Mouse (Mus musculus): ENCODE measurements around the gene Ddn.
"Not testable (repeated sequence)": the region's sequence is repeated elsewhere in the genome, so short reads cannot be mapped to it uniquely, and the experiment has no call there.

Ddn gene

GRCm38 (mm10) chr15:98831684-98832035 lies 22.4 kb upstream of the Ddn start:
- DNase-seq (ENCODE audit: low read depth): no peak

GRCm38 (mm10) chr15:98830736-98831683 lies 21.7 kb upstream of the Ddn start, which contains the start of gene Prkag1:
Gene Prkag1 (minus strand): TSS chr15:98831521.
- DNase-seq (ENCODE audit: low read depth): peak; percentile 98

GRCm38 (mm10) chr15:98827611-98828011 lies 18.3 kb upstream of the Ddn start:
- DNase-seq (ENCODE audit: low read depth): no peak

- peak; percentile 63 for DNase-seq (ENCODE audit: low read depth)
These were observed 14.1 kb upstream of the Ddn start for GRCm38 (mm10) chr15:98823434-98823833.

GRCm38 (mm10) chr15:98822147-98822546 lies 12.9 kb upstream of the Ddn start:
- no peak for DNase-seq (ENCODE audit: low read depth)

- DNase-seq (ENCODE audit: low read depth): peak; percentile 47
These were observed 12.1 kb upstream of the Ddn start for GRCm38 (mm10) chr15:98821403-98821802.

- DNase-seq (ENCODE audit: low read depth): no peak
These were observed 11.6 kb upstream of the Ddn start for GRCm38 (mm10) chr15:98820937-98821336.

- no peak for DNase-seq (ENCODE audit: low read depth)
These were observed 8.9 kb upstream of the Ddn start for GRCm38 (mm10) chr15:98818171-98818570.

- DNase-seq (ENCODE audit: low read depth): no peak
These were observed 3.6 kb upstream of the Ddn start for GRCm38 (mm10) chr15:98812741-98813424.

GRCm38 (mm10) chr15:98810212-98810611 lies 922 bp upstream of the Ddn start:
- DNase-seq (ENCODE audit: low read depth): not testable (repeated sequence)

- no peak for DNase-seq (ENCODE audit: low read depth)
These were observed 597 bp downstream of the Ddn start for GRCm38 (mm10) chr15:98808651-98809134.

GRCm38 (mm10) chr15:98807895-98808650 lies 1.2 kb downstream of the Ddn start:
- peak; percentile 79 for DNase-seq (ENCODE audit: low read depth)

GRCm38 (mm10) chr15:98806809-98807770 lies 2.2 kb downstream of the Ddn start:
- no peak for DNase-seq (ENCODE audit: low read depth)

GRCm38 (mm10) chr15:98806071-98806808 lies 3.0 kb downstream of the Ddn start:
- DNase-seq (ENCODE audit: low read depth): no peak

GRCm38 (mm10) chr15:98805324-98806040 lies 3.8 kb downstream of the Ddn start:
- DNase-seq (ENCODE audit: low read depth): peak; percentile 80

GRCm38 (mm10) chr15:98804054-98804453 lies 5.2 kb downstream of the Ddn start:
- peak; percentile 91 for DNase-seq (ENCODE audit: low read depth)

- no peak for DNase-seq (ENCODE audit: low read depth)
These were observed 6.4 kb downstream of the Ddn start for GRCm38 (mm10) chr15:98802926-98803325.

GRCm38 (mm10) chr15:98799396-98799795 lies 9.9 kb downstream of the Ddn start:
- peak; percentile 94 for DNase-seq (ENCODE audit: low read depth)

GRCm38 (mm10) chr15:98798903-98799302 lies 10.4 kb downstream of the Ddn start:
- no peak for DNase-seq (ENCODE audit: low read depth)

Data from NIH3T3 (cell line).